Mouse (Mus musculus) liver, adult 2 months (tissue): Measurements from ENCODE around the gene Mylip. TPM values are rescaled to one million over a fixed set of nuclear protein-coding genes. Genes with fewer than 3 reads are reported as not detected.

Source experiments
- DNase-seq: peaks from one replicate; pipeline ENCODE4 v3.0.0-alpha.2; 2011; ENCODE audit warnings: low read depth, low spot score; ENCODE audit errors: extremely low read depth
- H3K27ac ChIP-seq: fragments of 200-500 bp; replicated peaks from 2 replicates; pipeline ENCODE4 v1.5.1; 2012; ENCODE audit warnings: low read depth, mild to moderate bottlenecking, control low read depth, inconsistent platforms, low read length; ENCODE audit not compliant: insufficient read depth
- H3K27me3 ChIP-seq: fragments of 200-500 bp; 2 replicates; pipeline ENCODE4 v1.6.1; 2012; ENCODE audit warnings: mild to moderate bottlenecking, moderate library complexity, low read length, inconsistent platforms; ENCODE audit not compliant: control insufficient read depth, insufficient read depth
- H3K36me3 ChIP-seq: fragments of 200-500 bp; 2 replicates; pipeline ENCODE4 v1.6.1; 2012; ENCODE audit warnings: low read length, inconsistent platforms; ENCODE audit not compliant: control insufficient read depth, insufficient read depth
- H3K4me1 ChIP-seq: fragments of 200-500 bp; 2 replicates; pipeline ENCODE4 v1.6.1; 2011; ENCODE audit warnings: low read length; ENCODE audit not compliant: control insufficient read depth, insufficient read depth
- H3K4me3 ChIP-seq: fragments of 200-500 bp; 2 replicates; pipeline ENCODE4 v1.5.1; 2011; ENCODE audit warnings: low read depth, mild to moderate bottlenecking, control low read depth, low read length, moderate library complexity; ENCODE audit not compliant: insufficient read depth
- H3K79me2 ChIP-seq: fragments of 200-500 bp; 2 replicates; pipeline ENCODE4 v1.6.1; 2012; ENCODE audit warnings: inconsistent platforms, mild to moderate bottlenecking, low read length, moderate library complexity; ENCODE audit not compliant: control insufficient read depth, insufficient read depth
- H3K9ac ChIP-seq: fragments of 200-500 bp; 2 replicates; pipeline ENCODE4 v1.6.1; 2012; ENCODE audit warnings: low read depth, mild to moderate bottlenecking, control low read depth, inconsistent platforms, low read length
- CTCF ChIP-seq: fragments of 200-500 bp; IDR thresholded peaks from 2 replicates; pipeline ENCODE4 v1.5.1; 2011; ENCODE audit warnings: low read depth, low read length, control low read depth
- POLR2A ChIP-seq: fragments of 200-500 bp; IDR thresholded peaks from 2 replicates; pipeline ENCODE4 v1.6.1; 2011; ENCODE audit warnings: low read length, control low read depth; ENCODE audit not compliant: insufficient read depth; ENCODE audit errors: extremely low read depth
- WGBS: fragments of 180-500 bp; shearing (Covaris S2); methylation state at CpG from one replicate; pipeline ENCODE4 v1.1.7; 2018; 5-methylcytosine and 5-hydroxymethylcytosine counted together
- polyA plus RNA-seq: library from polyadenylated mRNA; depleted of rRNA; stranded (reverse); fragments of >200 nt; gene quantifications from 2 replicates; pipeline ENCODE4 v1.2.3, GENCODE M21; 2012
- total RNA-seq: library from RNA; depleted of rRNA; stranded (reverse); fragments of >200 nt; gene quantifications from 2 replicates; pipeline ENCODE4 v1.2.3, GENCODE M21; 2014

The Mylip gene
- total and polyA plus RNA-seq, 2 experiments, result 4.8 to 9.5 TPM

- Histone ChIP-seq H3K36me3 (peaks cover 7% of the 10 kb centered on the region), H3K4me1 (peaks cover 5% of the 10 kb centered on the region; the same call in 1 of the 2 replicates), H3K27ac (no peak overlapping the region)
These were observed 4.8 kb downstream of the Mylip start for GRCm38 (mm10) chr13:45394221-45394768.

DNA sequence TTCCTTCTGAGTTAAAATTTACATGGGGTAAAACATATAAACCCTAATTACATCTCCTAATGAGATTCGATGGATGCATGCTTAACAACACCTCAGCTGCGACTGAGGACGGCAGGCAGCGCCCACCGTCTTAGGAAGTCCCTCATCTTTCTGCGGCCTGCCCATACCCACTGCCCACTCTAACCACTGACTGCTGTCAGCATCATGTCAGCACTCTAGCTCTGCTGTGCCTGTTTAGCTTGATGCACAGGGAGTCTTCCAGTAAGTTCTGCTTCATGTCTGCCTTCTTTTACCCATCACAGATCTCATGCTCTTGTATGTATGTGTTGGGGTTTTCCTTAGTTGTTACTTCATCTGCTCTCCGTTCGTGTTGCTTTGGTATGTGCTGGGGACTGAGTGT, 7.2 kb downstream of the Mylip start:
- DNase-seq, result no peak

More at GRCm38 (mm10) chr13:45394221-45394768, 4.8 kb downstream of the Mylip start:
- Histone ChIP-seq H3K27me3 (peaks cover 13% of the 10 kb centered on the region), H3K4me3 (no peak overlapping the region), H3K79me2 (peaks cover 6% of the 10 kb centered on the region; the same call in 1 of the 2 replicates), H3K9ac (no peak overlapping the region; the same call in 1 of the 2 replicates)
- TF ChIP-seq CTCF (no peak), POLR2A (no peak)
- 65% methylated on average over 8 of the region's 8 CpGs for WGBS
- no peak for DNase-seq

DNA sequence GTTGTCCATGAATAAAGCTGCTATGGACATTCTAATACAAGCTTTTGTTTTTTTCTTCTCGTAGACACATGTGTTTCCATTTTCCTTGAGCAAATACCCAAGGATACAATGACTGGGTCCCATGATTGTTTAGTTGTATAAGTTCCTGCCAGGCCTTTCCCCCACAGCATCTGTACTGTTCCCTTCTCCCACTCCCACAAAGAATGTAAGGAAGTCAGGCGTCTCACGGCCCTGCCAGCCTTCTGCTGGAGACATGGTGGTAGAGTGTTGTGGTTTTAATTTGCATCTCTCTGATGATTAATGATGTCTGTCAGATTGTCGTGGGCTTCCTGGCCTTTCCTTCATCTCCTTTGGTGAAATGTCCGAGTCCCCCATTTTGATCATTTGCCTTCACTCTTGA, 7.7 kb downstream of the Mylip start:
- H3K36me3 ChIP-seq, result peaks cover 3% of the 10 kb centered on the region
- H3K9ac ChIP-seq, result no peak overlapping the region
- no peaks in the 10 kb centered on the region for H3K27me3 ChIP-seq
- DNase-seq, result no peak
- H3K4me1 ChIP-seq, result peaks cover 5% of the 10 kb centered on the region; the same call in 1 of the 2 replicates
- WGBS, result 75% methylated on average over 5 of the region's 5 CpGs
- H3K79me2 ChIP-seq, result peaks cover 2% of the 10 kb centered on the region; the same call in 1 of the 2 replicates
- no peak overlapping the region for H3K4me3 ChIP-seq
- TF ChIP-seq POLR2A (no peak), CTCF (no peak)
- no peak overlapping the region for H3K27ac ChIP-seq

More for the DNA sequence above, 7.2 kb downstream of the Mylip start:
- H3K9ac ChIP-seq, result no peak overlapping the region; the same call in 1 of the 2 replicates
- H3K4me3 ChIP-seq, result no peak overlapping the region
- peaks cover 2% of the 10 kb centered on the region; the same call in 1 of the 2 replicates for H3K79me2 ChIP-seq
- 86% methylated on average over 8 of the region's 8 CpGs for WGBS
- H3K36me3 ChIP-seq, result peaks cover 7% of the 10 kb centered on the region
- no peaks in the 10 kb centered on the region for H3K27me3 ChIP-seq
- H3K4me1 ChIP-seq, result peaks cover 5% of the 10 kb centered on the region; the same call in 1 of the 2 replicates
- TF ChIP-seq CTCF (no peak), POLR2A (no peak)
- no peak overlapping the region for H3K27ac ChIP-seq

- WGBS, result 70% methylated on average over 19 of the region's 21 CpGs
- Histone ChIP-seq H3K9ac (no peak overlapping the region), H3K4me1 (peaks cover 5% of the 10 kb centered on the region; the same call in 1 of the 2 replicates), H3K27me3 (no peaks in the 10 kb centered on the region), H3K79me2 (peaks cover 2% of the 10 kb centered on the region; the same call in 1 of the 2 replicates), H3K4me3 (no peak overlapping the region), H3K27ac (no peak overlapping the region), H3K36me3 (peaks cover 2% of the 10 kb centered on the region)
- TF ChIP-seq POLR2A, result no peak
- no peak for TF ChIP-seq CTCF
- peak; percentile 37 for DNase-seq
These were observed 8.6 kb downstream of the Mylip start for GRCm38 (mm10) chr13:45397896-45398805.

- no peaks in the 10 kb centered on the region; the same call in 1 of the 2 replicates for H3K79me2 ChIP-seq
- peaks cover 2% of the 10 kb centered on the region; the same call in 1 of the 2 replicates for H3K36me3 ChIP-seq
- WGBS, result 78% methylated on average over 7 of the region's 7 CpGs
- H3K27me3 ChIP-seq, result no peaks in the 10 kb centered on the region
- no peak overlapping the region for H3K4me3 ChIP-seq
- TF ChIP-seq POLR2A, result no peak
- TF ChIP-seq CTCF, result no peak
- no peak overlapping the region for H3K9ac ChIP-seq
- DNase-seq, result no peak
- H3K4me1 ChIP-seq, result peaks cover 4% of the 10 kb centered on the region; the same call in 1 of the 2 replicates
- H3K27ac ChIP-seq, result no peak overlapping the region
These were observed 11.2 kb downstream of the Mylip start for GRCm38 (mm10) chr13:45400700-45401099.
